Mouse (Mus musculus): ENCODE measurements around the gene Mia2. TPM values are rescaled to one million over a fixed set of nuclear protein-coding genes. Genes with fewer than 3 reads are reported as not detected.

The Mia2 gene
- polyA plus RNA-seq, 1 experiment from 2014 or later, result 32.5 TPM

DNA sequence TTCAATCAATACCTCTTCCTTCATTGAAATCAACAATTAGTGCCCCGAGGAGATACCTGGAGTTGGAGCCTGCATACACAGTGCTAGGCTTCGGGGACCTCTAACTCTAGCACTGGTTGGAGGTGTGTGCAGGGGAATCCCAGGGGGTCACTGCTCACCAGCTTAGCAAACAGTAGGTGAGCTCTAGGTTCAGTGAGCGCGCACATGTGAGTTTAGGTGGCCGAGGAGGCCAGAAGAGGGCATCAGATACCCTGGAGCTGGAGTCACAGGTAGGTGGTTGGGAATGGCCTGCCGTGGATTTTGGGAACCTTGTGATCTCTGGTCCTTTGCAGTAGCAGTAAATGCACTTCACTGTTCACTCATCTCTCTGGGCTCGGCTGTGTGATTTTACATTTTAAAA, 37.3 kb downstream of the Mia2 start:
- H3K4me2 ChIP-seq, result peak overlapping the region; percentile 76
- H3K4me3 ChIP-seq (replicated peaks), result no peak overlapping the region; the same call in 1 of the 2 replicates
- 88% methylated on average over 7 of the region's 7 CpGs for WGBS
- peaks cover 23% of the 10 kb centered on the region for H3K4me1 ChIP-seq
- H3K27ac ChIP-seq (replicated peaks), result no peak overlapping the region
- H3K36me3 ChIP-seq, result peaks cover 3% of the 10 kb centered on the region; the same call in 1 of the 2 replicates
- ATAC-seq (ENCODE audit: low FRiP score), result no peak
- H3K9ac ChIP-seq (replicated peaks), result 0 out of 2 replicates have a peak overlapping the region, but pooled peaks have one; percentile 5
- no peaks in the 10 kb centered on the region for H3K27me3 ChIP-seq (replicated peaks)
- no peaks in the 10 kb centered on the region for H3K9me3 ChIP-seq (replicated peaks)

DNA sequence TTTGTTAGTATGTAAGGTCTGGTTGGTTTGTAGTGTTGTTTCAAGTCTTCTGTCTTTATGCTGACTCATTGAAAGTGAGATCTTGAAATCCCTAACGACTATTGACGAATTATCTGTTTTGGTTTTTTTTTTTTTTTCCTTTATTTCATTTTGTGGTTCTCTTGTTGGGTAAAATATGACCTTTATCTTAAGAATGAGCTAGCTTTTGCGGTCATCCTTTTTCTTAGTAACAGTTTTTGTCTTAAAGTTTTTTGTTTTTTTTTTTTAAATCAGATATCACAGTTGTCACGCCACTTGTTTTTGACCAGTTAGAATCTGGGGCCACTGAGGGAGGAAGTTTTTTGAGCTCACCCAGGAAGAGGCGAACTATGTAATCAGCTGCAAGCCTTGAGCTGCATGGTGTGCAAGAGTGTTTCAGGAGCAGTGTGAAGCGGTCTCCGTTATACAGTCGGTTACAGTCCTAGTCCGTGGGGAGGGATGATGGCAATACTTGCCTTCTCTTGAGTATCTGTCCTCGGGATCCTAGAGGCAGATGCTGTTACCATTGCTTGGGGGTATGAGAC, 37.9 kb downstream of the Mia2 start:
- H3K27ac ChIP-seq (replicated peaks), result no peak overlapping the region
- H3K4me1 ChIP-seq, result peaks cover 23% of the 10 kb centered on the region
- no peaks in the 10 kb centered on the region for H3K27me3 ChIP-seq (replicated peaks)
- 93% methylated on average over 10 of the region's 10 CpGs for WGBS
- H3K36me3 ChIP-seq, result peaks cover 6% of the 10 kb centered on the region; the same call in 1 of the 2 replicates
- no peaks in the 10 kb centered on the region for H3K9me3 ChIP-seq (replicated peaks)
- no peak overlapping the region for H3K4me3 ChIP-seq (replicated peaks)
- H3K9ac ChIP-seq (replicated peaks), result no peak overlapping the region
- ATAC-seq (ENCODE audit: low FRiP score), result no peak
- H3K4me2 ChIP-seq, result no peak overlapping the region; the same call in 1 of the 2 replicates

DNA sequence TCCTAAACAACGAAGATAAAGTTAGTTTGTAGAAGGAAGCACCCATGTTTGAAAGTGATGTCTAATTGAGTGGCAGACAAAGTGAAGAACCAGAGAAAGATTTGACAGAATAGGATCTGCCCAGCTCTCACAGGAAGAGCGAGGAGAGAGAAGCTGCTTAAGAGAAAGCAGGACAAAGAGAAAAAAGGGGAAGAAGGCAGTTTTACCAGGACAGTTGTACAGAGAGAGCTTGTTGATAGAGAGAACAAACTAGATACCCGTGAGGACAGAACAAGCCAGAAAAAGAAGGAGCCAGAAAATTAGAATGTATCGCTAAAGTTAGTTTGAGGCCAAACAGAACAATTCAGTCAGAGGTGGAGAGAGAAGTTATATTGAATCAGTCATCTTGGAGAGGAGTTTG, 39.5 kb downstream of the Mia2 start:
- peaks cover 17% of the 10 kb centered on the region for H3K4me1 ChIP-seq
- ATAC-seq (ENCODE audit: low FRiP score), result no peak
- H3K36me3 ChIP-seq, result peaks cover 19% of the 10 kb centered on the region
- H3K9me3 ChIP-seq (replicated peaks), result no peaks in the 10 kb centered on the region
- no peaks in the 10 kb centered on the region for H3K27me3 ChIP-seq (replicated peaks)
- no peak overlapping the region for H3K4me2 ChIP-seq
- no peak overlapping the region for H3K27ac ChIP-seq (replicated peaks)
- H3K4me3 ChIP-seq (replicated peaks), result no peak overlapping the region
- no peak overlapping the region for H3K9ac ChIP-seq (replicated peaks)
- 97% methylated on average over 4 of the region's 4 CpGs for WGBS

DNA sequence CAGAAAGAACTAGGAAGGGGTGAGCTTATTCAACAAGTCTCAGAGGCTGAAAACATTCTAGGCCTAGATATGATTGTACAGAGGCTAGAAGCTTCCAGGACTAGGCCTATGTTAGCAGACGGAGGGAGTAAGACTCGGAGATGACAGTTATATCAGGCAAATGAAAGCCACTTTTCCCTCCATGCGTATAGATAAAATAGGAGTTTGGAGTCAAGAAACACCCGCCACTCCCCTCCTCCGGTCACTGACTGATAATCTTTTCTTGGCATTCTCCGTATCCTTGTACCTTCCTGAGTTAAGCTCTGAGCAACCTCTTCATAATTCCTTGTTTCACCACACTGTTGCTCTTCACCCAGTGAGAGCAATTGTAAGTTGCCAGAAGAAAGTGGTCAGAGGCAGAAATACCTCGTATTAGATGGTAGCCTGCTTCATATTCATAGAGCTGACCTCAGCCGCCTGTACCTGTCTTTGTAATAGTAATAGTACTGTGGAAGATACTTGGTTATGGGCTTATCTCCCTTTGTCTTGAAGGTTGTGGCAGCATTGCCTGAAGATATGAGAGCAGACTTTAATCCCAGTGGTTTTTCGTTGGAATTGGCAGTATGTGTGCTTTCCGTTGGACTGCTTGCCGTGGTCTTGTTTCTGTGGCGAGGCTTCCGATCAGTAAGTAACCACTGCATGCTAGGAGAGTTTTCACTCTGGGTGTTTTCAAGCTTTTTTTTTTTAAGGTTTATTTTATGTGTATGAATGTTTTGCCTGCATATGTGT, 40.1 kb downstream of the Mia2 start:
- Histone ChIP-seq H3K4me3 (replicated peaks) (no peak overlapping the region), H3K4me2 (no peak overlapping the region), H3K36me3 (peaks cover 22% of the 10 kb centered on the region), H3K27me3 (replicated peaks) (no peaks in the 10 kb centered on the region), H3K27ac (replicated peaks) (no peak overlapping the region), H3K9ac (replicated peaks) (no peak overlapping the region), H3K9me3 (replicated peaks) (no peaks in the 10 kb centered on the region), H3K4me1 (peaks cover 13% of the 10 kb centered on the region)
- no peak for ATAC-seq (ENCODE audit: low FRiP score)
- 96% methylated on average over 13 of the region's 13 CpGs for WGBS

DNA sequence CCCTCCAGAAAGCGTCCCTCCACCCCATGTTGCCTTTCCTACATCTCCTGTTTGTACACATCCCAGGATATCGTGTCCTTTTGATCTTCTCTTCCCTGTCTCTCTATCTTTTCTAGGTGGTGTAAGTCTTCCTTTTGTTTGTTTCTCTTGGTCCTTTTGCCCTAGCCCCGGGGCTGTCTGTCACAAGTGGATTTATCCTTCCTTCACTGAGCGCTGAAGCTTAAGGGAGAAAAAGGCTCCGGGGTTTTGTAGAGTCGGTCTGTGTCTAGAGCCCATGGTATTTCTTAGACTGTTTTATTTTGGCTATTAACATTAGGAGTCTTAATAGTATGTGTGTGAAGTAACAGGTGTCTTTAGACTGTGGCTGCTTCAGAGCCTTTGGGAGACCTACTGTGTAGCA, 41.4 kb downstream of the Mia2 start:
- WGBS, result 82% methylated on average over 6 of the region's 6 CpGs

DNA sequence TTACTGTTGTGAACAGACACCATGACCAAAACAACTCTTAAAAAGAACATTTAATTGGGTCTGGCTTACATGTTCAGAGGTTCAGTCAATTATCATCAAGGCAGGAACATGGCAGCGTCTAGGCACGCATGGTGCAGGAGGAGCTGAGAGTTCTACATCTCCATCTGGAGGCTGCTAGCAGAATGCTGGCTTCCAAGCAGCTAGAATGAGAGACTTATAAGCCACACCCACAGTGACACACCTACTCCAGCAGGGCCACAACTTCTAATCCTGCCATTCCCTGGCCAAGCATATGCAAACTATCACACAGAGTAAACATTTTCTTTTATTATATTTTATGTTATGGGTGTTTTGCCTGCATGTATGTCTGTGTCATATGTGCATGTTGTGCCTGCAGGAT, 43.8 kb downstream of the Mia2 start:
- H3K27me3 ChIP-seq (replicated peaks), result no peaks in the 10 kb centered on the region
- H3K9ac ChIP-seq (replicated peaks), result no peak overlapping the region
- ATAC-seq (ENCODE audit: low FRiP score), result no peak
- H3K4me3 ChIP-seq (replicated peaks), result no peak overlapping the region
- peaks cover 38% of the 10 kb centered on the region for H3K36me3 ChIP-seq
- whole genome bisulfite sequencing, result 93% methylated on average over 2 of the region's 2 CpGs
- H3K4me2 ChIP-seq, result no peak overlapping the region
- H3K4me1 ChIP-seq, result no peaks in the 10 kb centered on the region
- no peaks in the 10 kb centered on the region for H3K9me3 ChIP-seq (replicated peaks)
- H3K27ac ChIP-seq (replicated peaks), result no peak overlapping the region

More for the DNA sequence above, 41.4 kb downstream of the Mia2 start:
- Histone ChIP-seq H3K27me3 (replicated peaks) (no peaks in the 10 kb centered on the region), H3K4me2 (no peak overlapping the region), H3K36me3 (peaks cover 33% of the 10 kb centered on the region), H3K9ac (replicated peaks) (no peak overlapping the region), H3K27ac (replicated peaks) (no peak overlapping the region), H3K9me3 (replicated peaks) (no peaks in the 10 kb centered on the region), H3K4me1 (peaks cover 13% of the 10 kb centered on the region), H3K4me3 (replicated peaks) (no peak overlapping the region)
- ATAC-seq (ENCODE audit: low FRiP score), result no peak

DNA sequence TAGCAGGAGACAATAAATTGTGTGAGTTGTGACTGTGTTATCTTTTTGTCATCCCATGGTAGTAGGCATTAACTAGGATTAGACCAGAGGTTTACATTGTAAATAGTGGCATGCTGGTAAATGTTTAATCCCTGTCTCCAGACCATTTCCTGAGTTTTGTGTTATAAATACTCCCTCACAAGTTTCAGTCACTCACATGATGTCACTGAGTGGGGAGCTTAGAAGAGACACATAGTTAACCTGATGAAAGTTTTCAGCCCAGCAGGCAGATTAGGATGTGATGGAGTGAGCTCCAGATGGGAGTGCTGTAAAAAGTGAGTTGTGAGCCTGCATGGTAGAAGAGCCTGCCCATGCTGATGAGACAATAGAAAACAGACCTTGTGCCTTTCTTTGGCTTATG, 49.5 kb downstream of the Mia2 start:
- Histone ChIP-seq H3K27me3 (replicated peaks) (no peaks in the 10 kb centered on the region), H3K4me2 (no peak overlapping the region), H3K4me1 (no peaks in the 10 kb centered on the region), H3K27ac (replicated peaks) (no peak overlapping the region), H3K9me3 (replicated peaks) (no peaks in the 10 kb centered on the region), H3K9ac (replicated peaks) (no peak overlapping the region), H3K4me3 (replicated peaks) (no peak overlapping the region), H3K36me3 (peaks cover 44% of the 10 kb centered on the region)
- ATAC-seq (ENCODE audit: low FRiP score), result no peak

DNA sequence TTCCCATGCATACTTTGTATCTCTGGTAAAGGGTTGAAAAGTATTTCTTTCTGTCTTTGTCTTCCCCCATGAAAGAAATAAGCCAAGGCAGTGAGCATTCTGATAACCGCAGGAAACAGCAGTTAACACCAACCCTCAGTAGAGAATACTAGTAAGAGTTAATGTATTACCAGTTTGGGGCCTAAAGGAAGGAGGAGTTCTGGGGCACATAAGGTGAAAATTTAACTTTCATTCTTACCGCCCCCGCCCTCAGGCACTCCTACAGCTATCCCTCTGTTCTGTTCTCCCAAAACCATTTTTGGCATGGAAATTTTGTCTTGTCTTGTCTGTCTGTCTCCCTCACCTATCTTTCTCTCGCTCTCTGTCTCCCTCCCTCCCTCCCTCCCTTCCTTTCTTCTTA, 54.1 kb downstream of the Mia2 start:
- peaks cover 51% of the 10 kb centered on the region for H3K36me3 ChIP-seq
- H3K27ac ChIP-seq (replicated peaks), result no peak overlapping the region
- H3K9ac ChIP-seq (replicated peaks), result no peak overlapping the region
- H3K4me1 ChIP-seq, result no peaks in the 10 kb centered on the region
- WGBS, result 90% methylated on average over 4 of the region's 4 CpGs
- no peaks in the 10 kb centered on the region for H3K27me3 ChIP-seq (replicated peaks)
- H3K9me3 ChIP-seq (replicated peaks), result no peaks in the 10 kb centered on the region
- H3K4me2 ChIP-seq, result no peak overlapping the region
- H3K4me3 ChIP-seq (replicated peaks), result no peak overlapping the region
- ATAC-seq (ENCODE audit: low FRiP score), result no peak

DNA sequence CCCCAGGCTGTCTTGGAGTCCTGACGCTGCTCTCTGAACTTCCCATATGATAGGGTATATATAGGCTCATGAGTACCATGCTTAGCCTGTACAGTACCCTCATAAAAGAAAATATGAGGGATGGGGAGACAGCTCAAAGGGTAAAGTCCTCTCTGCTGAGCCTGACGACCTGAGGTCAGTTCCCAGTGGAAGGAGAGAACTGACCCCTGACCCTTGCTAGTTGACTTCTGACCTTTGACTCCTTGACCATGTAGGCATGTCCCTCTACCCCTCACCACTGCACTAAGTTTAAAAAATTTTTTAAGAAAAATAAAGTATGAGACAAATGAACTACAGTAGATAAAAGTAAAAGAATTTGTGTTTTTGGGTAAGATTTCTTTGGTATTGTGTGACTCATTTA, 65.5 kb downstream of the Mia2 start:
- H3K36me3 ChIP-seq, result peaks cover 49% of the 10 kb centered on the region
- H3K4me3 ChIP-seq (replicated peaks), result no peak overlapping the region
- 59% methylated on average over 2 of the region's 2 CpGs for WGBS
- H3K4me2 ChIP-seq, result no peak overlapping the region
- no peak overlapping the region for H3K9ac ChIP-seq (replicated peaks)
- no peaks in the 10 kb centered on the region for H3K9me3 ChIP-seq (replicated peaks)
- ATAC-seq (ENCODE audit: low FRiP score), result no peak
- H3K4me1 ChIP-seq, result no peaks in the 10 kb centered on the region
- H3K27ac ChIP-seq (replicated peaks), result no peak overlapping the region
- H3K27me3 ChIP-seq (replicated peaks), result no peaks in the 10 kb centered on the region

DNA sequence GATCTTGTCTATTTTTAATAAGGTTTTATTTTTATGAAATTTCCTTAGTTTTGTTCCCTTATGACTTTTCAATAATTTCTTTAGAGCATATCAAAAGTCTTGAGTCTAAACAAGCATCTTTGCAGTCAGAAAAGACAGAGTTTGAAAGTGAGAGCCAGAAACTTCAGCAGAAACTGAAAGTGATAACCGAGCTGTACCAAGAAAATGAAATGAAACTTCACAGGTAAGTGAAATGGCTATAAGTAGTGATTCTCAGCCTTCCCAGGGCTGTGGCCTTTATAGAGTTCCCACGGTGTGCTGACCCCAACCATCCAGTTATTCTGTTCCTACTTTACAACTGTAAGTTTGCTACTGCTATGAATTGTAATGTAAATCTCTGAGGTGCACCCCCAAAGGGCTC, 67.2 kb downstream of the Mia2 start:
- Histone ChIP-seq H3K27me3 (replicated peaks) (no peaks in the 10 kb centered on the region), H3K36me3 (peaks cover 43% of the 10 kb centered on the region), H3K4me2 (no peak overlapping the region), H3K4me1 (no peaks in the 10 kb centered on the region), H3K27ac (replicated peaks) (no peak overlapping the region), H3K9ac (replicated peaks) (no peak overlapping the region), H3K9me3 (replicated peaks) (no peaks in the 10 kb centered on the region), H3K4me3 (replicated peaks) (no peak overlapping the region)
- no peak for ATAC-seq (ENCODE audit: low FRiP score)
- 93% methylated on average over 2 of the region's 2 CpGs for WGBS

DNA sequence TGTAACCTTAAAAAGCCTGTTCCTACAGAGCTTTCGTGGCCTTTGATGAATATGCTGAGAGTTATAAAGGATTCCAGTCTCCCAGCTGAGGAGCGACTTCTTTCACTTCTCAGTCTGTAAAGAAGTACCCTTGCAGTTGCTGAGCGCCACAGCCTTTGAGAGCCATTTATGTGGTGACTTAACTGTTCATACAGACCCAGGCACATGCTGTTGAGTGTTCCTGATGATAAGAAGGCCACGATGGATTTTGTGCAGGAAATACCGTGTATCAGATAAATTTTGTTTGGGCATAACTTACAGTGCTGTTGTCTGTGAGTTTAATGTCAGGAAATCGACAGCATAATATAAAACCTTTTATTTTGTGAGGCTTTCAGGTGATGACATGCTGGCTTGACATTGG, 68.9 kb downstream of the Mia2 start:
- Histone ChIP-seq H3K36me3 (peaks cover 33% of the 10 kb centered on the region), H3K9ac (replicated peaks) (no peak overlapping the region), H3K27me3 (replicated peaks) (no peaks in the 10 kb centered on the region), H3K4me3 (replicated peaks) (no peak overlapping the region), H3K27ac (replicated peaks) (no peak overlapping the region), H3K4me1 (no peaks in the 10 kb centered on the region), H3K9me3 (replicated peaks) (no peaks in the 10 kb centered on the region), H3K4me2 (no peak overlapping the region)
- no peak for ATAC-seq (ENCODE audit: low FRiP score)
- WGBS, result 95% methylated on average over 6 of the region's 6 CpGs

DNA sequence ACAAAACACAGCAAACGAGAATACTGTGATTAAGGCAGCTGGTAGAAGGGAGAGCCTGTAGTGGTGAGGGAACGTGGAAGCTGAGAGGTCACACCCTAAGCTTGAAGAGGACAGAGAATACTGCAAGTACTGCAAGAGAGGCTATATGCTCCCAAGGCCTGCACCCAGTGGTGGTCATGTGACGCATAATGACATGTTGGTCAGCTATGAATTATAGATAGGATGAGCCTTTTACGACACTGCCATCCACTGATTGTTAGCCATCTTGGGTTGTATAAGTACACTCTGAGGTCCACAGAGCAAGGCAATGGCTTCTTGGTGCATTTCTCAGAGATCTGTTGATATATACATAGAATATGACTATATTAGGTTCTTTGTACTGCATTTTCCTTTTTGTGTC, 71.0 kb downstream of the Mia2 start:
- Histone ChIP-seq H3K4me2 (no peak overlapping the region), H3K27ac (replicated peaks) (no peak overlapping the region), H3K36me3 (peaks cover 32% of the 10 kb centered on the region), H3K4me1 (no peaks in the 10 kb centered on the region), H3K9ac (replicated peaks) (no peak overlapping the region), H3K9me3 (replicated peaks) (no peaks in the 10 kb centered on the region), H3K4me3 (replicated peaks) (no peak overlapping the region), H3K27me3 (replicated peaks) (no peaks in the 10 kb centered on the region)
- no peak for ATAC-seq (ENCODE audit: low FRiP score)
- WGBS, result 96% methylated on average over 4 of the region's 4 CpGs

Data from neural tube, embryonic 15.5 days (tissue).